Mouse (Mus musculus) monocyte, adult 59 days (primary cell): ENCODE measurements around the gene Rsph1. TPM values are rescaled to one million over a fixed set of nuclear protein-coding genes. Genes with fewer than 3 reads are reported as not detected.

Experiments used
- total RNA-seq, 2 experiments: library from RNA; stranded (reverse); gene quantifications; one replicate each; pipeline ENCODE4 v1.2.4; 2023

Gene Rsph1
- under 1 TPM in 1 of 2 experiments, not detected in 1; 0.42 TPM for total RNA-seq

DNA sequence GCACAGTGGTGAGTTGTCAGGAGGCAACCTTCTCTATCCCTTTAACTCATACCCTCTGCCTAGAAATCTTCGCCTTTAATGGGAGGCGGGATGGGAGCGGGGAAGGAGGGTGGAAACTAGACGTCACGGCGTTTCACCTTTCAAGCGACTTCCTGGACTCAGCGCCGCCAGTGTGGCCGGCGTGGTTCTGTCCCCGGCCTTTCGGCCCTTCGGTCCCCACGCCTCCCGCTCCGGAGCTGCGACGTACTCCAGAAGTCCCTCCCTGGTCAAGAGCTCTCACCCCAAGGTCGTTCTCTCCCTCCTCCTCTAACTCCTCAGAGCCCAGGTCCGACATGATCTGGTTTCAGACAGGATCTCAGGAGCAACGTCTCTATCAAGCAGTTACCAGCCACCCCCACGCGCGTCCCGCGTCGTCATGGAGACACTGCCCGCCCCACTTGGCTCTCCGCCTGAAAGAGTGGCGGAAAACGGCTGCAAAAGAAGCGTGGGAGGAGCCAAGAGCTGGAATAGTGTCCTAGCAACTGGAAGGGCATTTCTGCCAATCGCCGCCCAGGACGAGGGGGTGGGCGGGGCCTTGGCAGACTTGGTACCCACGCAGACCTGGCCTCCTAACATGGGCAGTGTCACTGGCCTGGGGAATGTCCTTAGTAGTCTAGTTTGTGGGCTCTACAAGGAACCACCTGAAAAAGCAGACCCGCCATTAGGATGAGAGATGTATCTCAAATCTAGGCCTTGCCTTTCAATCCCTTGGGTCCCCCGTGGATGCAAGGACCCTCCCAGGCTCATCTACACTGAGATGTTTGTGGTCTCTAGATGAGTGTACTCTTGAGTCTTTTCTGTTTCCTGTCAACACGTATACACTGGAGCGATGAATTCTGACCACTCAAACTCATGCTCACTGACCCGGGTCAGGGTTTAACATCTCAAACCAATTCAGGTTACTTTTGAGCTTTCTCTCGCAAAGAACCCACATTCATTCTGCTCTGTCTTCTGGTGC lies at the start of gene Rsph1:
Gene Rsph1, minus strand, starts transcription at position 462 of the 997 bp plus-strand sequence.

DNA sequence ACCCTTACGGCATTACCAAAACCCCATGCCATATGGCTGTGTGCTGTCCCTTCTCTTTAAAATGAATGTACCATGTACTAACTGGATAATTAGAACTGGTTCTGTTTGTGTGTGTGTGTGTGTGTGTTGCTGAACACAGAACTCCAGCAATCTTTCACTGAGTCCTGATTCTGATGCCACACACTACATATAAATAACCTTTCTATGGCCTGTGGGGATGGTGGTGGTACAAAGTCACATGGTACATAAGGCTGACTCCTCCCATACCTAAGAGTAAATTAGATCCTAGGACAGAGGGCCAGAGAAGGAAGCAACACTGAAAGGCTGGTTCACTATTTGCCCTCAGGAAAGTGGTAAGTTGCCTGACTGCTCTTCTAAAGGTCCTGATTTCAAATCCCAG lies 9.3 kb upstream of the Rsph1 start, which contains the start of gene Slc37a1:
Gene Slc37a1, plus strand, starts transcription at position 301 of the 400 bp plus-strand sequence.

DNA sequence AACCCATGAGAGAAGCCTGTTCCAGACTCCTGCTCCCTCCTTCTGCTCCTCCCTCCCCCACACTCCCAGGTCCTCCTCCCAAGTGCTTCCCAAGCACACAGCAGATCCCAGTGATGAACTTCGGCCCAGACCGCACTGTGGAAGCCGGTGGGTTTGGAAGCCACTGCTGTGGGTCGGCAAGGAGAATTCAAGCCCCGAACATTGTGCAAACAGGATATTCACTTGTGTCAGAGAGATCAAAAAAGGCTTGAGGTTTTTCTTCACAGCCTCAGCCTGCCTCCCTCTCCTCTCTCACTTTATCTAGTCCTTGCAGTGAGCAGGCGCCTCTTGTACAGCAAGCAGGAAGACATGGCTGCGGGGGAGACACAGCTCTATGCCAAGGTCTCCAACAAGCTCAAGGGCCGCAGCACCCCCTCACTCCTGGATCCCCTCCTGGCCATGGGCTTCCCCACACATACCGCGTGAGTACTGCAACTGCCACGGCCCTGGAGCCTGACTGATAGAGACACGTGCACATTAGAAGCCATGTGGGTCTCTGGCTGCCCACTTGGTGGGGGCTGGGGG lies 69.3 kb downstream of the Rsph1 start, which contains the start of gene Ubash3a:
Gene Ubash3a, plus strand, starts transcription at position 103 of the 564 bp plus-strand sequence.

Other genes starting within 250 kb of the Rsph1 start
- 100 to 1,000 TPM; 138 to 160 TPM for gene Abcg1, start 219.7 kb downstream of the Rsph1 start, total RNA-seq
- not detected for gene Tff3, start 147.7 kb downstream of the Rsph1 start, total RNA-seq
- gene Tff2, start 133.1 kb downstream of the Rsph1 start, total RNA-seq: not detected
- not detected for gene Tff1, start 112.1 kb downstream of the Rsph1 start, total RNA-seq
- not detected for gene Tmprss3, start 78.4 kb downstream of the Rsph1 start, total RNA-seq
- not detected for gene Ubash3a, start 69.5 kb downstream of the Rsph1 start, total RNA-seq
- gene Slc37a1, start 9.4 kb upstream of the Rsph1 start, total RNA-seq: 10 to 100 TPM; 22.8 to 23.9 TPM
- gene Pde9a, start 108.8 kb upstream of the Rsph1 start, total RNA-seq: not detected
- gene Wdr4, start 242.6 kb upstream of the Rsph1 start, total RNA-seq: 10 to 100 TPM; 12.8 to 21.9 TPM
- gene Ndufv3, start 242.7 kb upstream of the Rsph1 start, total RNA-seq: 10 to 100 TPM; 74.3 to 85.4 TPM